Mouse (Mus musculus) urinary bladder, postnatal 14 days (tissue): ENCODE results near the gene Ube2z.
"Not testable (repeated sequence)": the region's sequence is repeated elsewhere in the genome, so short reads cannot be mapped to it uniquely, and the experiment has no call there.

ENCODE experiments used
- DNase-seq: peaks from one replicate; pipeline ENCODE4 v3.0.0; 2021; ENCODE audit warnings: low spot score

The Ube2z gene

GRCm38 (mm10) chr11:96065215-96065911 is at the start of gene Ube2z:
Gene Ube2z (minus strand): TSS chr11:96065388.
- DNase-seq = peak; percentile 98

- no peak for DNase-seq
These were observed 48.9 kb upstream of the Ube2z start for GRCm38 (mm10) chr11:96114077-96114476.

GRCm38 (mm10) chr11:96111751-96112150 is 46.6 kb upstream of the Ube2z start, which contains the start of gene Calcoco2:
Gene Calcoco2 (minus strand): TSS chr11:96111964.
- no peak for DNase-seq

GRCm38 (mm10) chr11:96110950-96111349 is 45.8 kb upstream of the Ube2z start:
- DNase-seq = not testable (repeated sequence)

- no peak for DNase-seq
These were observed 43.2 kb upstream of the Ube2z start for GRCm38 (mm10) chr11:96108376-96108775.

- peak; percentile 61 for DNase-seq
These were observed 28.2 kb upstream of the Ube2z start for GRCm38 (mm10) chr11:96093361-96093760.

- DNase-seq = no peak
These were observed 27.6 kb upstream of the Ube2z start for GRCm38 (mm10) chr11:96092674-96093291.

- DNase-seq = peak; percentile 26
These were observed 25.9 kb upstream of the Ube2z start for GRCm38 (mm10) chr11:96091073-96091472.

- no peak for DNase-seq
These were observed 22.8 kb upstream of the Ube2z start for GRCm38 (mm10) chr11:96087981-96088380.

GRCm38 (mm10) chr11:96082682-96083081 is 17.5 kb upstream of the Ube2z start:
- DNase-seq = no peak

GRCm38 (mm10) chr11:96080736-96081135 is 15.5 kb upstream of the Ube2z start:
- no peak for DNase-seq

GRCm38 (mm10) chr11:96076221-96077105 is 11.3 kb upstream of the Ube2z start:
- no peak for DNase-seq

- peak; percentile 97 for DNase-seq
These were observed 10.5 kb upstream of the Ube2z start, which contains the start of gene Atp5g1 for GRCm38 (mm10) chr11:96075509-96076220. Gene Atp5g1 (minus strand): TSS chr11:96075670.

GRCm38 (mm10) chr11:96075177-96075508 is 10.0 kb upstream of the Ube2z start:
- no peak for DNase-seq

GRCm38 (mm10) chr11:96074351-96075176 is 9.4 kb upstream of the Ube2z start:
- DNase-seq = no peak

GRCm38 (mm10) chr11:96073295-96073993 is 8.3 kb upstream of the Ube2z start:
- DNase-seq = no peak

- DNase-seq = no peak
These were observed 5.8 kb upstream of the Ube2z start for GRCm38 (mm10) chr11:96071013-96071412.

GRCm38 (mm10) chr11:96070353-96070752 is 5.2 kb upstream of the Ube2z start:
- DNase-seq = no peak

- DNase-seq = no peak
These were observed 3.0 kb upstream of the Ube2z start for GRCm38 (mm10) chr11:96068231-96068630.

GRCm38 (mm10) chr11:96064521-96065214 is 520 bp downstream of the Ube2z start:
- peak; percentile 53 for DNase-seq
